14 mouse cellular contexts compared by ENCODE assay signal in genomic region chr2:153784668-153785067, GRCm38 (mm10). TPM values are rescaled to one million over a fixed set of nuclear protein-coding genes. Genes with fewer than 3 reads are reported as not detected.
DNase-seq lines count a peak whose midpoint lies in the region; ATAC-seq and TF ChIP-seq lines count a peak whose summit lies in the region.
"Had no signal": no experiment of that assay in that cellular context is flagged by ENCODE, and none has a peak within 500 bp of the region (broad histone marks: within the 10 kb centered on the region; RNA-seq: fewer than 3 reads in every experiment).

No protein-coding gene starts in this region.

- no peak overlapping the region for H3K4me3 ChIP-seq in gastrocnemius, adult 2 months
- no peak overlapping the region for H3K4me3 ChIP-seq in CH12.LX (replicated peaks in 1 of 3; ENCODE audit: low read depth in 2 of 3, low read length in 2 of 3, poor library complexity in 1 of 3)
- H3K4me3 ChIP-seq in lung, postnatal 0 days (ENCODE audit: low read depth, low read length): no peak overlapping the region
- H3K4me3 ChIP-seq: embryonic facial prominence, embryonic 15.5 days; limb, embryonic 13.5 days; midbrain, embryonic 13.5 days had no signal

- H3K27ac ChIP-seq in gastrocnemius, adult 2 months: no peak overlapping the region
- H3K27ac ChIP-seq in CH12.LX (ENCODE audit: insufficient read depth, low read depth): no peak overlapping the region
- no peak overlapping the region for H3K27ac ChIP-seq in lung, postnatal 0 days (ENCODE audit: low read length)
- H3K27ac ChIP-seq: embryonic facial prominence, embryonic 15.5 days; limb, embryonic 13.5 days; midbrain, embryonic 13.5 days; stomach, postnatal 0 days had no signal

- in situ Hi-C loops in CH12.LX (cut with MboI; ENCODE audit: low pct_ligation_motif_present, low pct_unique_long_range_greater_than_20kb, low sequenced_read_pairs): no loop called here

- H3K36me3 ChIP-seq in CH12.LX (replicated peaks in 1 of 2; ENCODE audit: control insufficient read depth in 1 of 2, insufficient read depth in 1 of 2, low read length in 1 of 2): no peaks in the 10 kb centered on the region
- no peaks in the 10 kb centered on the region for H3K36me3 ChIP-seq in lung, postnatal 0 days (ENCODE audit: insufficient read depth, low read length)
- H3K36me3 ChIP-seq: embryonic facial prominence, embryonic 15.5 days; limb, embryonic 13.5 days; midbrain, embryonic 13.5 days had no signal

- peak; percentile 81 for TF ChIP-seq EP300 in CH12.LX (IDR thresholded peaks at IDR 0.05; ENCODE audit: low read length)
- no peak for TF ChIP-seq EP300 in lung, postnatal 0 days (IDR thresholded peaks at IDR 0.05)

- TF ChIP-seq RAD21 in CH12.LX (IDR thresholded peaks at IDR 0.05; ENCODE audit: low read depth, low read length): no peak

- intact Hi-C loops in gastrocnemius, adult 2 months (cut with DNase I): no loop called here
- intact Hi-C loops in left cerebral cortex, postnatal 25 days (cut with DNase I): no loop called here

- H3K27me3 ChIP-seq in CH12.LX (replicated peaks): no peaks in the 10 kb centered on the region
- H3K27me3 ChIP-seq in lung, postnatal 0 days (replicated peaks; ENCODE audit: insufficient read depth, low read length): no peaks in the 10 kb centered on the region
- H3K27me3 ChIP-seq: embryonic facial prominence, embryonic 15.5 days; limb, embryonic 13.5 days; midbrain, embryonic 13.5 days had no signal

- peak; percentile 28 for DNase-seq in gastrocnemius, adult 2 months
- DNase-seq in gastrocnemius, adult 8-10 months (ENCODE audit: low spot score in 2 of 2): no peak
- peak; percentile 6 for DNase-seq in left cerebral cortex, adult 11 months (ENCODE audit: low spot score)
- no peak for DNase-seq in left cerebral cortex, postnatal 25 days (ENCODE audit: low spot score in 2 of 2)
- peak; percentile 38 for DNase-seq in CH12.LX (ENCODE audit: extremely low read depth)
- DNase-seq in lung, postnatal 0 days (ENCODE audit: low spot score): peak; percentile 55
- no peak for DNase-seq in frontal cortex, postnatal 25 days (ENCODE audit: low spot score in 2 of 2)
- DNase-seq: cerebellum, adult 18-20 months had no signal

- WGBS in lung, postnatal 0 days: 90% methylated on average over 2 of the region's 2 CpGs

- H3K4me2 ChIP-seq in CH12.LX (ENCODE audit: insufficient read depth, low read depth, poor library complexity, severe bottlenecking): no peak overlapping the region; the same call in 1 of the 2 replicates
- H3K4me2 ChIP-seq in lung, postnatal 0 days (replicated peaks; ENCODE audit: low read depth, low read length): no peak overlapping the region
- H3K4me2 ChIP-seq: embryonic facial prominence, embryonic 15.5 days; limb, embryonic 13.5 days; midbrain, embryonic 13.5 days had no signal

- H3K9ac ChIP-seq in CH12.LX (ENCODE audit: insufficient read depth, low read depth): no peak overlapping the region
- H3K9ac ChIP-seq in lung, postnatal 0 days (replicated peaks; ENCODE audit: low read depth): no peak overlapping the region
- H3K9ac ChIP-seq: embryonic facial prominence, embryonic 15.5 days; limb, embryonic 13.5 days; midbrain, embryonic 13.5 days had no signal

- no peak for ATAC-seq in lung, postnatal 0 days
- no peak for ATAC-seq in erythroid progenitor cell, adult 5-6 weeks (replicated peaks; ENCODE audit: low FRiP score, poor library complexity, severe bottlenecking)
- ATAC-seq: inflammation-experienced regulatory T-cells, adult 6 months; midbrain, embryonic 13.5 days had no signal

- no peak for TF ChIP-seq CTCF in gastrocnemius, adult 2 months (IDR thresholded peaks at IDR 0.05)
- TF ChIP-seq CTCF in CH12.LX (conservative IDR thresholded peaks at IDR 0.05 in 1 of 2, IDR thresholded peaks at IDR 0.05 in 1 of 2; ENCODE audit: low read depth in 2 of 2, low read length in 2 of 2): no peak
- no peak for TF ChIP-seq CTCF in lung, postnatal 0 days (IDR thresholded peaks at IDR 0.05)

- dilution Hi-C loops in CH12.LX (cut with MboI; ENCODE audit: extremely low pct_ligation_motif_present, extremely low pct_unique_long_range_greater_than_20kb, low sequenced_read_pairs): no loop called here

- H3K4me1 ChIP-seq in CH12.LX (ENCODE audit: control insufficient read depth in 1 of 2, insufficient read depth in 2 of 2): peaks cover 10 to 20% of the 10 kb centered on the region in 2 experiments
- no peaks in the 10 kb centered on the region for H3K4me1 ChIP-seq in lung, postnatal 0 days (ENCODE audit: insufficient read depth, low read depth, low read length)
- H3K4me1 ChIP-seq: embryonic facial prominence, embryonic 15.5 days; limb, embryonic 13.5 days; midbrain, embryonic 13.5 days had no signal

- H3K9me3 ChIP-seq in CH12.LX (replicated peaks; ENCODE audit: low read length): no peaks in the 10 kb centered on the region
- no peaks in the 10 kb centered on the region for H3K9me3 ChIP-seq in lung, postnatal 0 days (ENCODE audit: low read length)
- H3K9me3 ChIP-seq: embryonic facial prominence, embryonic 15.5 days; limb, embryonic 13.5 days; midbrain, embryonic 13.5 days had no signal

- H3K79me2 ChIP-seq in CH12.LX (replicated peaks; ENCODE audit: control insufficient read depth, extremely low read depth, insufficient read depth, poor library complexity, severe bottlenecking): no peaks in the 10 kb centered on the region

- TF ChIP-seq POLR2A in CH12.LX (IDR thresholded peaks at IDR 0.05; ENCODE audit: low read depth, low read length): no peak

TF ChIP-seq in CH12.LX, 34 proteins besides CTCF, POLR2A, EP300 and RAD21:
- TF ChIP-seq ZMIZ1 (IDR thresholded peaks at IDR 0.05; ENCODE audit: low read depth, low read length) (no peak), MEF2A (IDR thresholded peaks at IDR 0.05; ENCODE audit: borderline replicate concordance, low read depth, low read length) (peak; percentile 85), IRF4 (IDR thresholded peaks at IDR 0.05; ENCODE audit: low read depth, low read length) (peak; percentile 89), BHLHE40 (IDR thresholded peaks at IDR 0.05; ENCODE audit: low read depth, low read length) (peak; percentile 52; the same call in 1 of the 2 replicates)

RNA-seq across cellular contexts. Expression of gene Efcab8, which starts 4.9 kb away (rescaled TPM):
- not detected for total RNA-seq in gastrocnemius, adult 2 months (2021)
- total RNA-seq in gastrocnemius, adult 8-10 months (2022): under 1 TPM in 2 of 4 experiments, not detected in 2; 0.13 TPM
- under 1 TPM; 0.37 to 0.39 TPM for total RNA-seq in left cerebral cortex, postnatal 25 days (2021)
- total RNA-seq in CH12.LX (2012; rRNA removed) (0.21 and 0.42 TPM in 2 replicates), CH12.LX (2014; rRNA removed) (0.08 TPM in 1 of 2 replicates, not detected in the other)
- 0.15 and 0.39 TPM in 2 replicates for polyA plus RNA-seq in CH12.LX (2012; ENCODE audit: insufficient read length, low read depth)
- 0.05 TPM in 1 of 2 replicates, not detected in the other for polyA plus RNA-seq in lung, postnatal 0 days (2015; fragmentation: Nextera tagmentation; extraction: Ambion mirVana)
- not detected in 2 replicates for total RNA-seq in erythroid progenitor cell, adult 5-6 weeks (2015; ENCODE audit: low replicate concordance)
- total RNA-seq in erythroid progenitor cell, adult 5-6 weeks (2017; ENCODE audit: low replicate concordance): 0.51 TPM in 1 of 2 replicates, not detected in the other
- polyA plus RNA-seq: embryonic facial prominence, embryonic 15.5 days; midbrain, embryonic 13.5 days had no signal

RNA-seq across cellular contexts. Expression of gene Mapre1, which starts 43.6 kb away (rescaled TPM):
- total RNA-seq in gastrocnemius, adult 2 months (2021): 10 to 100 TPM; 32.8 to 41.3 TPM
- total RNA-seq in gastrocnemius, adult 8-10 months (2022): 10 to 100 TPM; 31.9 to 41.1 (median 32.4) TPM
- 100 to 1,000 TPM in 1 of 2 experiments, 10 to 100 TPM in 1; 92.4 to 101 TPM for total RNA-seq in left cerebral cortex, postnatal 25 days (2021)
- total RNA-seq in CH12.LX (2012; rRNA removed): 30.8 and 44.7 TPM in 2 replicates
- 136 and 163 TPM in 2 replicates for total RNA-seq in CH12.LX (2014; rRNA removed)
- polyA plus RNA-seq in CH12.LX (2012; ENCODE audit: insufficient read length, low read depth): 134 and 148 TPM in 2 replicates
- polyA plus RNA-seq in lung, postnatal 0 days (2015; fragmentation: Nextera tagmentation; extraction: Ambion mirVana): 145 and 164 TPM in 2 replicates
- total RNA-seq in erythroid progenitor cell, adult 5-6 weeks (2015; ENCODE audit: low replicate concordance): 75.0 and 109 TPM in 2 replicates
- total RNA-seq in erythroid progenitor cell, adult 5-6 weeks (2017; ENCODE audit: low replicate concordance): 87.6 and 151 TPM in 2 replicates

Comparison
In these comparisons a context has a peak if more than half of its experiments do, and no peak if none do; other contexts are left out.
1. DNase-seq: peak in gastrocnemius, adult 2 months (single experiment), left cerebral cortex, adult 11 months (single experiment), CH12.LX (single experiment) and lung, postnatal 0 days (single experiment); none in gastrocnemius, adult 8-10 months (0 of 2), left cerebral cortex, postnatal 25 days (0 of 2) and frontal cortex, postnatal 25 days (0 of 2).